Mouse (Mus musculus): ENCODE results near the gene Casp7. TPM values are rescaled to one million over a fixed set of nuclear protein-coding genes. Genes with fewer than 3 reads are reported as not detected.

Gene Casp7
- polyA plus RNA-seq, 1 experiment: 8.7 TPM

DNA sequence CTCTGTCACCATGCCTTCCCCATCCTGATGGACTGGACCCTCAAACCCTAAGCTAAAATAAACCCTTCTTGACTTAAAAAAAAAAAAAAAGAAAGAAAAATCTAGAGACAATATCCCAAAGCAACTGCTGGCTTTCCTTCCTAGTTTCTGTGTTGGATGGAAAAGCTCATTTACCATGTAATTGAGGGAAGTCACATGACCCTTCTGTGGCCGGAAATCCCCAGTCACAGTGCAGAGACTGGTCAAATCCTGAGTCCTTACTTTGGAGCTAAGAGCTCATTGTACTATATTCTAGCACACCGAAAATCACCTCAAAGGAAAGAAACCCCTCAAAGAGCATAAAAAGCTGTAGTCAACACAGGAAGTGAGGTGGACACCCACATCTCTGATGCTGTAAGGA lies 38.0 kb upstream of the Casp7 start:
- DNase-seq (ENCODE audit: low read depth in 1 of 2, low spot score in 2 of 2): no peak
- no peaks in the 10 kb centered on the region for H3K36me3 ChIP-seq (ENCODE audit: control insufficient read depth, insufficient read depth, low read length)
- no peak for TF ChIP-seq POLR2A (IDR thresholded peaks at IDR 0.05; ENCODE audit: low read depth, low read length)
- TF ChIP-seq CTCF (IDR thresholded peaks at IDR 0.05; ENCODE audit: extremely low read depth, insufficient read depth, insufficient read length, insufficient replicate concordance): no peak
- no peak overlapping the region for H3K27ac ChIP-seq (ENCODE audit: insufficient read depth, low read length)
- no peak overlapping the region for H3K4me3 ChIP-seq (ENCODE audit: extremely low read depth, insufficient read depth, insufficient read length)
- no peaks in the 10 kb centered on the region for H3K4me1 ChIP-seq (ENCODE audit: control insufficient read depth, insufficient read depth, insufficient read length)
- 57% methylated on average over 2 of the region's 2 CpGs for WGBS
- no peaks in the 10 kb centered on the region for H3K27me3 ChIP-seq (ENCODE audit: control insufficient read depth, insufficient read depth, low read length)

DNA sequence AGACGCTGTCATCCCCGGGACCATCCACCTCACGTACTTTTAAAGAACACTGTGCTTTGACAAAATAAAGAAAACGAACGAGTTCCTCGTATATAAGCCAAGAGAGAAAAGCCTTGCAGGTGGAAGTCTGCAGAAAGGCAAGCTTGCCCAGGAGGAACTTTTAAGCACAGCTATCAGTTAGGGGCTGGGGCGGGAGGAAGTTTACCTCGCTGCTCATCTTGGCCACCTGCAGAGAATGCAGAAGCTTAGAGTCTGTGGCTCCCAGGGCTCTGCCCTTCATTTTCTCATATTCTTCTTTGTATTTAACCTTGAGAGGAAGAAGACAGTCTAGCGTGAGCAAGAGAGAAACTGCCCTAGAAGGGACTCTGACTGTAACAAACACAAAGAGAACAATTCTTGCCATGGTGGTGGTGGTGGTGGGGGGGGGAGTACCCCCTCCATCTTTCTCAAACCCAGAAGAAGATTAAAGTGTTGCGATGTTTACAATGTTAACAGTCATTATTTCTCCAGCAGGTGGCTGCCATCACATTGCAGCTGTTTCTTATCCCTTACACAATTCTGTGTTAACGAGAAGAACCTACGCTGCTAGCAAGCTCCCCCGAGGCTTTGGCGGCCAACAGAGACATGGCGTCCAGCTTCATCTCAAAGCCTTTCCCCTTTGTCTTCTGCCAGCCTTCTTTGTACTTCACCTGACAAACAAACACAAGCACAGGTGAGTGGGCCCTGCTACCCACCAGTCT lies 33.0 kb upstream of the Casp7 start:
- 40% methylated on average over 15 of the region's 15 CpGs for WGBS
- peak in 1 of 2 experiments; percentile 34 for DNase-seq (ENCODE audit: low read depth in 1 of 2, low spot score in 2 of 2)

GRCm38 (mm10) chr19:56364563-56364962 lies 32.4 kb upstream of the Casp7 start:
- WGBS: 94% methylated on average over 8 of the region's 8 CpGs
- H3K36me3 ChIP-seq (ENCODE audit: control insufficient read depth, insufficient read depth, low read length): no peaks in the 10 kb centered on the region
- TF ChIP-seq CTCF (IDR thresholded peaks at IDR 0.05; ENCODE audit: extremely low read depth, insufficient read depth, insufficient read length, insufficient replicate concordance) (no peak), POLR2A (IDR thresholded peaks at IDR 0.05; ENCODE audit: low read depth, low read length) (no peak)
- no peaks in the 10 kb centered on the region for H3K27me3 ChIP-seq (ENCODE audit: control insufficient read depth, insufficient read depth, low read length)
- no peak for DNase-seq (ENCODE audit: low read depth in 1 of 2, low spot score in 2 of 2)
- no peak overlapping the region for H3K27ac ChIP-seq (ENCODE audit: insufficient read depth, low read length)
- no peak overlapping the region for H3K4me3 ChIP-seq (ENCODE audit: extremely low read depth, insufficient read depth, insufficient read length)
- H3K4me1 ChIP-seq (ENCODE audit: control insufficient read depth, insufficient read depth, insufficient read length): no peaks in the 10 kb centered on the region

More for the DNA sequence above, 33.0 kb upstream of the Casp7 start:
- no peaks in the 10 kb centered on the region for H3K27me3 ChIP-seq (ENCODE audit: control insufficient read depth, insufficient read depth, low read length)
- TF ChIP-seq POLR2A (IDR thresholded peaks at IDR 0.05; ENCODE audit: low read depth, low read length) (no peak), CTCF (IDR thresholded peaks at IDR 0.05; ENCODE audit: extremely low read depth, insufficient read depth, insufficient read length, insufficient replicate concordance) (no peak)
- H3K4me3 ChIP-seq (ENCODE audit: extremely low read depth, insufficient read depth, insufficient read length): no peak overlapping the region
- no peaks in the 10 kb centered on the region for H3K4me1 ChIP-seq (ENCODE audit: control insufficient read depth, insufficient read depth, insufficient read length)
- no peaks in the 10 kb centered on the region for H3K36me3 ChIP-seq (ENCODE audit: control insufficient read depth, insufficient read depth, low read length)
- no peak overlapping the region for H3K27ac ChIP-seq (ENCODE audit: insufficient read depth, low read length)

GRCm38 (mm10) chr19:56366168-56366567 lies 30.8 kb upstream of the Casp7 start:
- H3K4me3 ChIP-seq (ENCODE audit: extremely low read depth, insufficient read depth, insufficient read length): no peak overlapping the region

GRCm38 (mm10) chr19:56366625-56367024 lies 30.3 kb upstream of the Casp7 start:
- no peaks in the 10 kb centered on the region for H3K27me3 ChIP-seq (ENCODE audit: control insufficient read depth, insufficient read depth, low read length)
- TF ChIP-seq POLR2A (IDR thresholded peaks at IDR 0.05; ENCODE audit: low read depth, low read length): no peak
- TF ChIP-seq CTCF (IDR thresholded peaks at IDR 0.05; ENCODE audit: extremely low read depth, insufficient read depth, insufficient read length, insufficient replicate concordance): no peak
- no peaks in the 10 kb centered on the region for H3K36me3 ChIP-seq (ENCODE audit: control insufficient read depth, insufficient read depth, low read length)
- no peak for DNase-seq (ENCODE audit: low read depth in 1 of 2, low spot score in 2 of 2)
- 90% methylated on average over 9 of the region's 9 CpGs for WGBS
- H3K4me3 ChIP-seq (ENCODE audit: extremely low read depth, insufficient read depth, insufficient read length): no peak overlapping the region
- no peak overlapping the region for H3K27ac ChIP-seq (ENCODE audit: insufficient read depth, low read length)
- H3K4me1 ChIP-seq (ENCODE audit: control insufficient read depth, insufficient read depth, insufficient read length): no peaks in the 10 kb centered on the region

More at GRCm38 (mm10) chr19:56366168-56366567, 30.8 kb upstream of the Casp7 start:
- Histone ChIP-seq H3K4me1 (ENCODE audit: control insufficient read depth, insufficient read depth, insufficient read length) (no peaks in the 10 kb centered on the region), H3K27me3 (ENCODE audit: control insufficient read depth, insufficient read depth, low read length) (no peaks in the 10 kb centered on the region), H3K27ac (ENCODE audit: insufficient read depth, low read length) (no peak overlapping the region), H3K36me3 (ENCODE audit: control insufficient read depth, insufficient read depth, low read length) (no peaks in the 10 kb centered on the region)
- TF ChIP-seq CTCF (IDR thresholded peaks at IDR 0.05; ENCODE audit: extremely low read depth, insufficient read depth, insufficient read length, insufficient replicate concordance) (no peak), POLR2A (IDR thresholded peaks at IDR 0.05; ENCODE audit: low read depth, low read length) (no peak)
- WGBS: 91% methylated on average over 11 of the region's 11 CpGs
- no peak for DNase-seq (ENCODE audit: low read depth in 1 of 2, low spot score in 2 of 2)

- Histone ChIP-seq H3K4me3 (ENCODE audit: extremely low read depth, insufficient read depth, insufficient read length) (no peak overlapping the region), H3K27ac (ENCODE audit: insufficient read depth, low read length) (no peak overlapping the region), H3K27me3 (ENCODE audit: control insufficient read depth, insufficient read depth, low read length) (no peaks in the 10 kb centered on the region), H3K4me1 (ENCODE audit: control insufficient read depth, insufficient read depth, insufficient read length) (no peaks in the 10 kb centered on the region), H3K36me3 (ENCODE audit: control insufficient read depth, insufficient read depth, low read length) (no peaks in the 10 kb centered on the region)
- WGBS: 78% methylated on average over 7 of the region's 7 CpGs
- DNase-seq (ENCODE audit: low read depth in 1 of 2, low spot score in 2 of 2): no peak
- TF ChIP-seq POLR2A (IDR thresholded peaks at IDR 0.05; ENCODE audit: low read depth, low read length) (no peak), CTCF (IDR thresholded peaks at IDR 0.05; ENCODE audit: extremely low read depth, insufficient read depth, insufficient read length, insufficient replicate concordance) (no peak)
These were observed 29.2 kb upstream of the Casp7 start for GRCm38 (mm10) chr19:56367778-56368177.

GRCm38 (mm10) chr19:56368912-56369311 lies 28.0 kb upstream of the Casp7 start:
- Histone ChIP-seq H3K4me1 (ENCODE audit: control insufficient read depth, insufficient read depth, insufficient read length) (no peaks in the 10 kb centered on the region), H3K36me3 (ENCODE audit: control insufficient read depth, insufficient read depth, low read length) (no peaks in the 10 kb centered on the region), H3K27me3 (ENCODE audit: control insufficient read depth, insufficient read depth, low read length) (no peaks in the 10 kb centered on the region), H3K27ac (ENCODE audit: insufficient read depth, low read length) (no peak overlapping the region), H3K4me3 (ENCODE audit: extremely low read depth, insufficient read depth, insufficient read length) (no peak overlapping the region)
- no peak for DNase-seq (ENCODE audit: low read depth in 1 of 2, low spot score in 2 of 2)
- 28% methylated on average over 7 of the region's 7 CpGs for WGBS
- TF ChIP-seq CTCF (IDR thresholded peaks at IDR 0.05; ENCODE audit: extremely low read depth, insufficient read depth, insufficient read length, insufficient replicate concordance) (no peak), POLR2A (IDR thresholded peaks at IDR 0.05; ENCODE audit: low read depth, low read length) (no peak)
